Mouse (Mus musculus): ENCODE data around the gene Gpr62.
A peak's percentile ranks its signal among the peaks of the same experiment; 100 is the strongest.

- TF ChIP-seq CTCF (IDR thresholded peaks at IDR 0.05; ENCODE audit: borderline replicate concordance, insufficient read depth, low read length): no peak
- TF ChIP-seq POLR2A (IDR thresholded peaks at IDR 0.05; ENCODE audit: low read depth, low read length): peak; percentile 52
These were observed 12.3 kb downstream of the Gpr62 start, which contains the start of gene Pcbp4 for GRCm38 (mm10) chr9:106453271-106454070.
